Mouse (Mus musculus) erythroblast, embryonic 14.5 days (primary cell): ENCODE measurements at regions not wholly inside any gene's neighbourhood (a gene's known extent, or its start where the extent isn't known, plus 50 kb on each side); places are given as distances from the start of the nearest gene placed in this dataset.

Experiments
- GATA1 ChIP-seq: IDR thresholded peaks from 2 replicates; pipeline ENCODE4 v1.6.1; 2012; ENCODE audit warnings: low read length, inconsistent platforms, mixed read lengths
- TAL1 ChIP-seq: IDR thresholded peaks from 3 replicates; pipeline ENCODE4 v1.6.1; 2012; ENCODE audit warnings: low read length, inconsistent platforms, mixed read lengths

- no peak for TF ChIP-seq GATA1
- TF ChIP-seq TAL1 = no peak
Measured at GRCm38 (mm10) chr7:134569247-134569646, 101.2 kb upstream of the Dock1 start.
